Mouse (Mus musculus): Measurements from ENCODE around the gene Hoxc10. TPM values are rescaled to one million over a fixed set of nuclear protein-coding genes. Genes with fewer than 3 reads are reported as not detected.

Gene Hoxc10
- polyA plus RNA-seq, 1 experiment from 2014 or later: not detected

GRCm38 (mm10) chr15:102972753-102973152, 6.2 kb downstream of the Hoxc10 start:
- H3K4me3 ChIP-seq: no peak overlapping the region
- H3K27me3 ChIP-seq: peaks cover 97% of the 10 kb centered on the region
- no peak overlapping the region for H3K27ac ChIP-seq
- no peaks in the 10 kb centered on the region for H3K9me3 ChIP-seq (replicated peaks)
- no peak overlapping the region for H3K9ac ChIP-seq
- WGBS: 7% methylated on average over 6 of the region's 6 CpGs
- no peak for ATAC-seq (replicated peaks; ENCODE audit: insufficient number of reproducible peaks, insufficient read depth, low FRiP score, low read depth)
- H3K4me2 ChIP-seq: no peak overlapping the region
- H3K4me1 ChIP-seq (replicated peaks): peaks cover 8% of the 10 kb centered on the region
- H3K36me3 ChIP-seq: no peaks in the 10 kb centered on the region

GRCm38 (mm10) chr15:102975034-102975433, 8.4 kb downstream of the Hoxc10 start:
- H3K9ac ChIP-seq: no peak overlapping the region
- peaks cover 8% of the 10 kb centered on the region for H3K4me1 ChIP-seq (replicated peaks)
- 9% methylated on average over 7 of the region's 7 CpGs for WGBS
- no peak for ATAC-seq (replicated peaks; ENCODE audit: insufficient number of reproducible peaks, insufficient read depth, low FRiP score, low read depth)
- H3K27me3 ChIP-seq: peaks cover 98% of the 10 kb centered on the region
- no peak overlapping the region for H3K4me3 ChIP-seq
- no peak overlapping the region for H3K27ac ChIP-seq
- no peaks in the 10 kb centered on the region for H3K36me3 ChIP-seq
- no peaks in the 10 kb centered on the region for H3K9me3 ChIP-seq (replicated peaks)
- no peak overlapping the region for H3K4me2 ChIP-seq

- Histone ChIP-seq H3K9me3 (replicated peaks) (no peaks in the 10 kb centered on the region), H3K9ac (no peak overlapping the region), H3K4me1 (replicated peaks) (peaks cover 8% of the 10 kb centered on the region), H3K4me2 (no peak overlapping the region), H3K27ac (no peak overlapping the region), H3K4me3 (no peak overlapping the region), H3K36me3 (no peaks in the 10 kb centered on the region), H3K27me3 (peaks cover 98% of the 10 kb centered on the region)
- 2% methylated on average over 21 of the region's 21 CpGs for whole genome bisulfite sequencing
- ATAC-seq (replicated peaks; ENCODE audit: insufficient number of reproducible peaks, insufficient read depth, low FRiP score, low read depth): no peak
These were observed 9.1 kb downstream of the Hoxc10 start for GRCm38 (mm10) chr15:102975688-102976111.

GRCm38 (mm10) chr15:102976171-102976570, 9.6 kb downstream of the Hoxc10 start, which contains the start of gene Hoxc9:
Gene Hoxc9 (plus strand): TSS chr15:102976439.
- Histone ChIP-seq H3K36me3 (no peaks in the 10 kb centered on the region), H3K9me3 (replicated peaks) (no peaks in the 10 kb centered on the region), H3K27me3 (peaks cover 98% of the 10 kb centered on the region), H3K4me1 (replicated peaks) (peaks cover 8% of the 10 kb centered on the region), H3K9ac (0 out of 2 replicates have a peak within 1 kb of the TSS, but pooled peaks have one; percentile 21), H3K4me3 (peak within 1 kb of the TSS; percentile 35), H3K27ac (no peak within 1 kb of the TSS), H3K4me2 (peak within 1 kb of the TSS; percentile 50)
- ATAC-seq (replicated peaks; ENCODE audit: insufficient number of reproducible peaks, insufficient read depth, low FRiP score, low read depth): no peak
- WGBS: 4% methylated on average over 13 of the region's 20 CpGs

GRCm38 (mm10) chr15:102976631-102977422, 10.2 kb downstream of the Hoxc10 start:
- Histone ChIP-seq H3K4me2 (peak overlapping the region; percentile 50), H3K9ac (0 out of 2 replicates have a peak overlapping the region, but pooled peaks have one; percentile 21), H3K4me1 (replicated peaks) (peaks cover 15% of the 10 kb centered on the region), H3K36me3 (no peaks in the 10 kb centered on the region), H3K9me3 (replicated peaks) (no peaks in the 10 kb centered on the region), H3K27ac (no peak overlapping the region), H3K27me3 (peaks cover 98% of the 10 kb centered on the region), H3K4me3 (peak overlapping the region; percentile 35)
- no peak for ATAC-seq (replicated peaks; ENCODE audit: insufficient number of reproducible peaks, insufficient read depth, low FRiP score, low read depth)
- WGBS: 2% methylated on average over 37 of the region's 37 CpGs

GRCm38 (mm10) chr15:102977423-102977974, 10.9 kb downstream of the Hoxc10 start:
- WGBS: 2% methylated on average over 16 of the region's 16 CpGs
- no peaks in the 10 kb centered on the region for H3K9me3 ChIP-seq (replicated peaks)
- H3K27me3 ChIP-seq: peaks cover 98% of the 10 kb centered on the region

GRCm38 (mm10) chr15:102978615-102979515, 12.3 kb downstream of the Hoxc10 start:
- Histone ChIP-seq H3K4me3 (no peak overlapping the region), H3K36me3 (no peaks in the 10 kb centered on the region), H3K9ac (no peak overlapping the region), H3K27ac (no peak overlapping the region), H3K4me1 (replicated peaks) (peaks cover 19% of the 10 kb centered on the region), H3K4me2 (no peak overlapping the region), H3K9me3 (replicated peaks) (no peaks in the 10 kb centered on the region), H3K27me3 (peaks cover 98% of the 10 kb centered on the region)
- ATAC-seq (replicated peaks; ENCODE audit: insufficient number of reproducible peaks, insufficient read depth, low FRiP score, low read depth): no peak
- 8% methylated on average over 13 of the region's 13 CpGs for WGBS

More at GRCm38 (mm10) chr15:102977423-102977974, 10.9 kb downstream of the Hoxc10 start:
- H3K9ac ChIP-seq: 0 out of 2 replicates have a peak overlapping the region, but pooled peaks have one; percentile 21
- H3K27ac ChIP-seq: no peak overlapping the region
- no peaks in the 10 kb centered on the region for H3K36me3 ChIP-seq
- peak overlapping the region; percentile 35 for H3K4me3 ChIP-seq
- peak overlapping the region; percentile 50 for H3K4me2 ChIP-seq
- ATAC-seq (replicated peaks; ENCODE audit: insufficient number of reproducible peaks, insufficient read depth, low FRiP score, low read depth): no peak
- peaks cover 19% of the 10 kb centered on the region for H3K4me1 ChIP-seq (replicated peaks)

GRCm38 (mm10) chr15:102979936-102980335, 13.3 kb downstream of the Hoxc10 start:
- WGBS: 0% methylated on average over 1 of the region's 1 CpGs
- H3K4me3 ChIP-seq: no peak overlapping the region
- H3K27me3 ChIP-seq: peaks cover 100% of the 10 kb centered on the region
- peaks cover 19% of the 10 kb centered on the region for H3K4me1 ChIP-seq (replicated peaks)
- no peaks in the 10 kb centered on the region for H3K9me3 ChIP-seq (replicated peaks)
- no peak for ATAC-seq (replicated peaks; ENCODE audit: insufficient number of reproducible peaks, insufficient read depth, low FRiP score, low read depth)
- H3K9ac ChIP-seq: no peak overlapping the region
- H3K4me2 ChIP-seq: no peak overlapping the region
- no peak overlapping the region for H3K27ac ChIP-seq
- no peaks in the 10 kb centered on the region for H3K36me3 ChIP-seq

GRCm38 (mm10) chr15:102980352-102980751, 13.8 kb downstream of the Hoxc10 start:
- H3K36me3 ChIP-seq: no peaks in the 10 kb centered on the region
- no peaks in the 10 kb centered on the region for H3K9me3 ChIP-seq (replicated peaks)
- H3K4me1 ChIP-seq (replicated peaks): peaks cover 19% of the 10 kb centered on the region
- WGBS: 5% methylated on average over 11 of the region's 11 CpGs
- ATAC-seq (replicated peaks; ENCODE audit: insufficient number of reproducible peaks, insufficient read depth, low FRiP score, low read depth): no peak
- no peak overlapping the region for H3K9ac ChIP-seq
- H3K4me3 ChIP-seq: no peak overlapping the region
- no peak overlapping the region for H3K4me2 ChIP-seq
- peaks cover 100% of the 10 kb centered on the region for H3K27me3 ChIP-seq
- H3K27ac ChIP-seq: no peak overlapping the region

GRCm38 (mm10) chr15:102980912-102981311, 14.3 kb downstream of the Hoxc10 start:
- Histone ChIP-seq H3K4me3 (peak overlapping the region; percentile 32; the same call in 1 of the 2 replicates), H3K4me1 (replicated peaks) (peaks cover 19% of the 10 kb centered on the region), H3K4me2 (no peak overlapping the region), H3K9me3 (replicated peaks) (no peaks in the 10 kb centered on the region), H3K27ac (no peak overlapping the region), H3K9ac (no peak overlapping the region), H3K27me3 (peaks cover 100% of the 10 kb centered on the region), H3K36me3 (no peaks in the 10 kb centered on the region)
- no peak for ATAC-seq (replicated peaks; ENCODE audit: insufficient number of reproducible peaks, insufficient read depth, low FRiP score, low read depth)
- 0% methylated on average over 14 of the region's 14 CpGs for WGBS

Measured in heart, embryonic 15.5 days (tissue).